Mouse (Mus musculus): ENCODE measurements around the gene Frrs1l. TPM values are rescaled to one million over a fixed set of nuclear protein-coding genes. Genes with fewer than 3 reads are reported as not detected.

The Frrs1l gene
- polyA plus RNA-seq (2012; fragmentation: generic; extraction: Trizol), result under 0.01 TPM
- long read RNA-seq, experiment 1, result 0 reads
- long read RNA-seq, experiment 2, result 0 reads

- no peaks in the 10 kb centered on the region for H3K36me3 ChIP-seq (ENCODE audit: control insufficient read depth, insufficient read depth)
- TF ChIP-seq FOSL1 (IDR thresholded peaks at IDR 0.05; ENCODE audit: insufficient read depth, low read length, poor library complexity, severe bottlenecking) (no peak), MYOD1 (IDR thresholded peaks at IDR 0.05; ENCODE audit: control insufficient read depth, insufficient read length, low read depth) (no peak), MAX (IDR thresholded peaks at IDR 0.05) (no peak), CTCF (IDR thresholded peaks at IDR 0.05; ENCODE audit: control insufficient read depth, insufficient read depth, insufficient read length) (no peak), MYOG (IDR thresholded peaks at IDR 0.05; ENCODE audit: control insufficient read depth, extremely low read depth, insufficient read length) (no peak)
- no peak within 1 kb of the TSS for H3ac ChIP-seq (ENCODE audit: control insufficient read depth, insufficient read length, low read depth)
- no peaks in the 10 kb centered on the region for H3K79me3 ChIP-seq (ENCODE audit: low read depth)
- no peak within 1 kb of the TSS for H3K4me3 ChIP-seq (ENCODE audit: insufficient read depth, poor library complexity, severe bottlenecking)
- H3K27me3 ChIP-seq (ENCODE audit: control insufficient read depth, insufficient read depth, insufficient read length), result peaks cover 43% of the 10 kb centered on the region
- H3K79me2 ChIP-seq (ENCODE audit: control insufficient read depth, insufficient read depth), result no peaks in the 10 kb centered on the region
These were observed at the start of gene Frrs1l for GRCm38 (mm10) chr4:56990215-56990584. Gene Frrs1l, minus strand, starts transcription at chr4:56990391.

GRCm38 (mm10) chr4:57039127-57040031 lies 49.2 kb upstream of the Frrs1l start:
- TF ChIP-seq CTCF (IDR thresholded peaks at IDR 0.05; ENCODE audit: control insufficient read depth, insufficient read depth, insufficient read length) (no peak), USF1 (IDR thresholded peaks at IDR 0.05; ENCODE audit: low read depth) (peak; percentile 56)
- no peak overlapping the region for H3ac ChIP-seq (ENCODE audit: control insufficient read depth, insufficient read length, low read depth)
- no peaks in the 10 kb centered on the region for H3K79me3 ChIP-seq (ENCODE audit: low read depth)
- peaks cover 17% of the 10 kb centered on the region for H3K27me3 ChIP-seq (ENCODE audit: control insufficient read depth, insufficient read depth, insufficient read length)
- H3K36me3 ChIP-seq (ENCODE audit: control insufficient read depth, insufficient read depth), result no peaks in the 10 kb centered on the region
- H3K4me3 ChIP-seq (ENCODE audit: insufficient read depth, poor library complexity, severe bottlenecking), result no peak overlapping the region
- no peaks in the 10 kb centered on the region for H3K79me2 ChIP-seq (ENCODE audit: control insufficient read depth, insufficient read depth)

GRCm38 (mm10) chr4:57037554-57037953 lies 47.4 kb upstream of the Frrs1l start:
- Histone ChIP-seq H3K27me3 (ENCODE audit: control insufficient read depth, insufficient read depth, insufficient read length) (peaks cover 17% of the 10 kb centered on the region), H3K36me3 (ENCODE audit: control insufficient read depth, insufficient read depth) (no peaks in the 10 kb centered on the region), H3K79me2 (ENCODE audit: control insufficient read depth, insufficient read depth) (no peaks in the 10 kb centered on the region), H3ac (ENCODE audit: control insufficient read depth, insufficient read length, low read depth) (no peak overlapping the region), H3K4me3 (ENCODE audit: insufficient read depth, poor library complexity, severe bottlenecking) (no peak overlapping the region), H3K79me3 (ENCODE audit: low read depth) (no peaks in the 10 kb centered on the region)
- no peak for TF ChIP-seq USF1 (IDR thresholded peaks at IDR 0.05; ENCODE audit: low read depth)
- TF ChIP-seq CTCF (IDR thresholded peaks at IDR 0.05; ENCODE audit: control insufficient read depth, insufficient read depth, insufficient read length), result no peak
- no peak for TF ChIP-seq CEBPB (IDR thresholded peaks at IDR 0.05; ENCODE audit: low read depth)
- TF ChIP-seq MAX (IDR thresholded peaks at IDR 0.05), result no peak
- TF ChIP-seq MYOG (IDR thresholded peaks at IDR 0.05; ENCODE audit: control insufficient read depth, extremely low read depth, insufficient read length), result no peak
- TF ChIP-seq MYOD1 (IDR thresholded peaks at IDR 0.05; ENCODE audit: control insufficient read depth, insufficient read length, low read depth), result no peak
- no peak for TF ChIP-seq FOSL1 (IDR thresholded peaks at IDR 0.05; ENCODE audit: insufficient read depth, low read length, poor library complexity, severe bottlenecking)

GRCm38 (mm10) chr4:57034169-57034568 lies 44.0 kb upstream of the Frrs1l start:
- Histone ChIP-seq H3K79me2 (ENCODE audit: control insufficient read depth, insufficient read depth) (no peaks in the 10 kb centered on the region), H3K36me3 (ENCODE audit: control insufficient read depth, insufficient read depth) (no peaks in the 10 kb centered on the region), H3K27me3 (ENCODE audit: control insufficient read depth, insufficient read depth, insufficient read length) (peaks cover 22% of the 10 kb centered on the region), H3K79me3 (ENCODE audit: low read depth) (no peaks in the 10 kb centered on the region), H3ac (ENCODE audit: control insufficient read depth, insufficient read length, low read depth) (no peak overlapping the region), H3K4me3 (ENCODE audit: insufficient read depth, poor library complexity, severe bottlenecking) (no peak overlapping the region)
- TF ChIP-seq CTCF (IDR thresholded peaks at IDR 0.05; ENCODE audit: control insufficient read depth, insufficient read depth, insufficient read length), result no peak
- TF ChIP-seq MAX (IDR thresholded peaks at IDR 0.05), result no peak
- TF ChIP-seq CEBPB (IDR thresholded peaks at IDR 0.05; ENCODE audit: low read depth), result no peak
- no peak for TF ChIP-seq MYOG (IDR thresholded peaks at IDR 0.05; ENCODE audit: control insufficient read depth, extremely low read depth, insufficient read length)
- TF ChIP-seq USF1 (IDR thresholded peaks at IDR 0.05; ENCODE audit: low read depth), result no peak
- TF ChIP-seq FOSL1 (IDR thresholded peaks at IDR 0.05; ENCODE audit: insufficient read depth, low read length, poor library complexity, severe bottlenecking), result no peak
- no peak for TF ChIP-seq MYOD1 (IDR thresholded peaks at IDR 0.05; ENCODE audit: control insufficient read depth, insufficient read length, low read depth)

DNA sequence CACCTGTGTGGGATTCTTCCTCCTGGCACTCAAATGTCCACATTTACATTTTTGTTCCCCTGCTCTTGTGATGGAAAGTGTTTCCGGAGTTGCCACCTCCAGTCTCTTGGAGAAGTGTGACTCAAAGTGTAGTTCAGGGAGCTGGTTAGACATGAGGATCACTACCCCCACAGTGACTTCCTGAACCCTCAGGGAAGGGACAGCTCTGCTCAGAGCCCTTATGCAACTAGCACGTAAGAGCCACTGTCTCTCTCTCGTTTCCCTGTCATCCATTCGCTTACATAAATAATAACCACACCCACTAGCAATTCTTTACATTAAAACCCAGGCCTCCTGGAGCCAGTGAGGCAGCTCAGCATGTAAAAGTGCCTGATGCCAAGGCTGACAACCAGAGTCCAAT lies 41.2 kb upstream of the Frrs1l start:
- H3K27me3 ChIP-seq (ENCODE audit: control insufficient read depth, insufficient read depth, insufficient read length), result peaks cover 25% of the 10 kb centered on the region
- H3K79me2 ChIP-seq (ENCODE audit: control insufficient read depth, insufficient read depth), result no peaks in the 10 kb centered on the region
- H3K4me3 ChIP-seq (ENCODE audit: insufficient read depth, poor library complexity, severe bottlenecking), result no peak overlapping the region
- H3K79me3 ChIP-seq (ENCODE audit: low read depth), result no peaks in the 10 kb centered on the region
- H3ac ChIP-seq (ENCODE audit: control insufficient read depth, insufficient read length, low read depth), result no peak overlapping the region
- no peak for TF ChIP-seq MYOD1 (IDR thresholded peaks at IDR 0.05; ENCODE audit: control insufficient read depth, insufficient read length, low read depth)
- no peak for TF ChIP-seq CEBPB (IDR thresholded peaks at IDR 0.05; ENCODE audit: low read depth)
- TF ChIP-seq FOSL1 (IDR thresholded peaks at IDR 0.05; ENCODE audit: insufficient read depth, low read length, poor library complexity, severe bottlenecking), result no peak
- no peak for TF ChIP-seq MYOG (IDR thresholded peaks at IDR 0.05; ENCODE audit: control insufficient read depth, extremely low read depth, insufficient read length)
- no peak for TF ChIP-seq MAX (IDR thresholded peaks at IDR 0.05)
- no peak for TF ChIP-seq CTCF (IDR thresholded peaks at IDR 0.05; ENCODE audit: control insufficient read depth, insufficient read depth, insufficient read length)
- no peak for TF ChIP-seq USF1 (IDR thresholded peaks at IDR 0.05; ENCODE audit: low read depth)
- no peaks in the 10 kb centered on the region for H3K36me3 ChIP-seq (ENCODE audit: control insufficient read depth, insufficient read depth)

All from C2C12 (cell line).